Mouse (Mus musculus) stomach, postnatal 0 days (tissue): Measurements from ENCODE around the gene Gast. TPM values are rescaled to one million over a fixed set of nuclear protein-coding genes. Genes with fewer than 3 reads are reported as not detected.

Experiments used
- ATAC-seq: fragments of 200-750 bp; cut with Nextera tagmentation; 2 replicates; pipeline ENCODE4 v1.8.0; 2017; ENCODE audit not compliant: low FRiP score, low TSS enrichment
- DNase-seq: peaks from one replicate; pipeline ENCODE4 v3.0.0-alpha.2; 2016; ENCODE audit warnings: low spot score
- H3K27ac ChIP-seq: fragments of 300-500 bp; sonication (generic); replicated peaks from 2 replicates; pipeline ENCODE4 v1.5.1; 2014; ENCODE audit warnings: mild to moderate bottlenecking, control low read depth
- H3K27me3 ChIP-seq: fragments of 300-500 bp; sonication (generic); 2 replicates; pipeline ENCODE4 v1.6.1; 2014; ENCODE audit warnings: low read length; ENCODE audit not compliant: control insufficient read depth, insufficient read depth
- H3K36me3 ChIP-seq: fragments of 300-500 bp; sonication (generic); 2 replicates; pipeline ENCODE4 v1.6.1; 2014; ENCODE audit warnings: low read length, mixed read lengths; ENCODE audit not compliant: control insufficient read depth, insufficient read depth
- H3K4me1 ChIP-seq: fragments of 300-500 bp; sonication (generic); replicated peaks from 2 replicates; pipeline ENCODE4 v1.6.1; 2014; ENCODE audit warnings: antibody characterized with exemption; ENCODE audit not compliant: control insufficient read depth, insufficient read depth
- H3K4me2 ChIP-seq: fragments of 300-500 bp; sonication (generic); replicated peaks from 2 replicates; pipeline ENCODE4 v1.6.1; 2014; ENCODE audit warnings: low read depth, mild to moderate bottlenecking, control low read depth, moderate library complexity
- H3K4me3 ChIP-seq: fragments of 300-500 bp; sonication (generic); 2 replicates; pipeline ENCODE4 v1.5.1; 2014; ENCODE audit warnings: low read depth, low read length, control low read depth
- H3K9ac ChIP-seq: fragments of 300-500 bp; sonication (generic); 2 replicates; pipeline ENCODE4 v1.6.1; 2014; ENCODE audit warnings: mild to moderate bottlenecking, low read length, control low read depth, mixed read lengths
- H3K9me3 ChIP-seq: fragments of 300-500 bp; sonication (generic); 2 replicates; pipeline ENCODE4 v1.6.1; 2016; ENCODE audit warnings: low read length; ENCODE audit not compliant: control insufficient read depth
- CTCF ChIP-seq: IDR thresholded peaks from 2 replicates; pipeline ENCODE4 v1.5.1; 2016; ENCODE audit warnings: antibody characterized with exemption, low read depth, mild to moderate bottlenecking, moderate library complexity
- EP300 ChIP-seq: optimal IDR thresholded peaks from 2 replicates; pipeline ENCODE3; 2016; ENCODE audit warnings: antibody characterized with exemption
- WGBS: fragments of 180-500 bp; shearing (Covaris S2); extraction: QIAGEN DNeasy Blood & Tissue Kit; methylation state at CpG from one replicate; pipeline ENCODE4 v1.1.7; 2014; 5-methylcytosine and 5-hydroxymethylcytosine counted together
- polyA plus RNA-seq: library from polyadenylated mRNA; unstranded; fragments of >200 nt; fragmentation: Nextera tagmentation; extraction: Ambion mirVana; gene quantifications from 2 replicates; pipeline ENCODE4 v1.2.1, GENCODE M21; 2015

The Gast gene
- polyA plus RNA-seq, 1 experiment from 2014 or later, result 84.7 TPM

GRCm38 (mm10) chr11:100311656-100312055, 22.6 kb upstream of the Gast start:
- Histone ChIP-seq H3K4me3 (no peak overlapping the region), H3K27ac (no peak overlapping the region), H3K36me3 (no peaks in the 10 kb centered on the region), H3K4me2 (no peak overlapping the region), H3K4me1 (no peaks in the 10 kb centered on the region), H3K9ac (no peak overlapping the region), H3K9me3 (no peaks in the 10 kb centered on the region), H3K27me3 (no peaks in the 10 kb centered on the region)
- 82% methylated on average over 1 of the region's 1 CpGs for WGBS
- DNase-seq (no peak), ATAC-seq (no peak)
- TF ChIP-seq EP300, result no peak
- no peak for TF ChIP-seq CTCF

GRCm38 (mm10) chr11:100312096-100312679, 22.0 kb upstream of the Gast start:
- no peak for DNase-seq
- Histone ChIP-seq H3K9ac (no peak overlapping the region), H3K36me3 (no peaks in the 10 kb centered on the region), H3K4me2 (no peak overlapping the region), H3K9me3 (no peaks in the 10 kb centered on the region), H3K4me3 (no peak overlapping the region), H3K27me3 (no peaks in the 10 kb centered on the region), H3K27ac (no peak overlapping the region), H3K4me1 (no peaks in the 10 kb centered on the region)
- no peak for TF ChIP-seq CTCF
- no peak for TF ChIP-seq EP300
- WGBS, result 33% methylated on average over 5 of the region's 5 CpGs
- no peak for ATAC-seq

GRCm38 (mm10) chr11:100313424-100313823, 20.8 kb upstream of the Gast start:
- no peak for DNase-seq
- Histone ChIP-seq H3K27ac (no peak overlapping the region), H3K4me1 (no peaks in the 10 kb centered on the region), H3K4me2 (no peak overlapping the region), H3K9ac (no peak overlapping the region), H3K27me3 (no peaks in the 10 kb centered on the region), H3K36me3 (no peaks in the 10 kb centered on the region), H3K4me3 (no peak overlapping the region), H3K9me3 (no peaks in the 10 kb centered on the region)
- no peak for ATAC-seq
- TF ChIP-seq CTCF, result no peak
- TF ChIP-seq EP300, result no peak
- 91% methylated on average over 6 of the region's 6 CpGs for WGBS

- Histone ChIP-seq H3K4me3 (no peak overlapping the region), H3K9ac (no peak overlapping the region), H3K27ac (no peak overlapping the region), H3K27me3 (no peaks in the 10 kb centered on the region), H3K4me1 (no peaks in the 10 kb centered on the region), H3K9me3 (no peaks in the 10 kb centered on the region), H3K36me3 (no peaks in the 10 kb centered on the region), H3K4me2 (no peak overlapping the region)
- TF ChIP-seq EP300 (no peak), CTCF (no peak)
- DNase-seq, result no peak
- 91% methylated on average over 5 of the region's 5 CpGs for WGBS
- ATAC-seq, result no peak
Observed at GRCm38 (mm10) chr11:100315439-100315838, 18.8 kb upstream of the Gast start.

GRCm38 (mm10) chr11:100317826-100318380, 16.3 kb upstream of the Gast start:
- no peak overlapping the region for H3K4me2 ChIP-seq
- H3K9me3 ChIP-seq, result no peaks in the 10 kb centered on the region
- H3K4me3 ChIP-seq, result no peak overlapping the region
- ATAC-seq, result no peak
- WGBS, result 50% methylated on average over 6 of the region's 6 CpGs
- H3K27me3 ChIP-seq, result no peaks in the 10 kb centered on the region
- peaks cover 13% of the 10 kb centered on the region for H3K36me3 ChIP-seq
- H3K9ac ChIP-seq, result no peak overlapping the region
- no peaks in the 10 kb centered on the region for H3K4me1 ChIP-seq
- no peak for TF ChIP-seq CTCF
- TF ChIP-seq EP300, result no peak
- no peak overlapping the region for H3K27ac ChIP-seq
- DNase-seq, result no peak
